Mouse (Mus musculus): ENCODE results near the gene A430033K04Rik. TPM values are rescaled to one million over a fixed set of nuclear protein-coding genes. Genes with fewer than 3 reads are reported as not detected.

Gene A430033K04Rik
- total RNA-seq, 4 experiments from 2014 or later, result 16.0 to 18.4 (median 17.2) TPM

- peak in 1 of 2 experiments; percentile 15 for DNase-seq (ENCODE audit: low spot score in 2 of 2)
Measured at GRCm38 (mm10) chr5:138694496-138695167, 72.0 kb downstream of the A430033K04Rik start.

GRCm38 (mm10) chr5:138697466-138697865 is 74.8 kb downstream of the A430033K04Rik start:
- DNase-seq (ENCODE audit: low spot score in 2 of 2), result no peak

Small RNA genes within 50 kb of the gene (microRNA-seq; reads per million reads assigned to microRNA genes)
- 0 reads per million in 2 experiments for gene Gm24082

Other genes starting within 250 kb of the A430033K04Rik start
- gene Zfp157, start 181.4 kb upstream of the A430033K04Rik start, total RNA-seq (2022), result 10 to 100 TPM; 20.6 to 23.6 (median 20.8) TPM
- gene 1700123K08Rik, start 58.1 kb upstream of the A430033K04Rik start, total RNA-seq (2022), result under 1 TPM in 1 of 4 experiments, not detected in 3; 0.37 TPM
- gene Zfp68, start 3.1 kb upstream of the A430033K04Rik start, total RNA-seq (2022), result 10 to 100 TPM; 27.2 to 32.5 (median 31.5) TPM
- gene Fam20c, start 131.7 kb downstream of the A430033K04Rik start, total RNA-seq (2022), result 10 to 100 TPM; 42.6 to 50.0 (median 47.2) TPM
- not detected for gene Gm5294, start 197.2 kb downstream of the A430033K04Rik start, total RNA-seq (2022)

All from left cerebral cortex, adult 8-10 months (tissue).